Mouse (Mus musculus) gastrocnemius, postnatal 36 days (tissue): ENCODE measurements around the gene Faiml. TPM values are rescaled to one million over a fixed set of nuclear protein-coding genes. Genes with fewer than 3 reads are reported as not detected.

Experiments used
- DNase-seq, 2 experiments: peaks; one replicate each; pipeline ENCODE4 v3.0.0; 2022
- intact Hi-C: fragments of 180-260 bp; cut with DNase I; formaldehyde crosslinking; loops from one replicate; pipeline ENCODE4 v1.15.1; 2025
- long read RNA-seq, 2 experiments: library from polyadenylated mRNA; stranded (forward); transcript quantifications; one replicate each; pipeline ENCODE4 v2.0.0; 2021
- total RNA-seq, 2 experiments: library from RNA; stranded (reverse); gene quantifications; 2 replicates each; pipeline ENCODE4 v1.2.3; 2021

The Faiml gene
- total RNA-seq: not detected
- long read RNA-seq, experiment 1: 0 reads
- long read RNA-seq, experiment 2: 0 reads

- intact Hi-C loops: no loop called here
- DNase-seq: no peak
These were observed at the start of gene Faiml for GRCm38 (mm10) chr9:99237139-99237538. Gene Faiml (minus strand): TSS chr9:99237239.

- no peak for DNase-seq
- intact Hi-C loops: no loop called here
These were observed 21.9 kb upstream of the Faiml start for GRCm38 (mm10) chr9:99258891-99259290.

GRCm38 (mm10) chr9:99256821-99257220 is 19.8 kb upstream of the Faiml start:
- intact Hi-C loops: no loop called here
- no peak for DNase-seq

GRCm38 (mm10) chr9:99256206-99256605 is 19.2 kb upstream of the Faiml start:
- intact Hi-C loops: no loop called here
- DNase-seq: no peak

GRCm38 (mm10) chr9:99253861-99254260 is 16.8 kb upstream of the Faiml start:
- no peak for DNase-seq
- intact Hi-C loops: no loop called here

- intact Hi-C loops: loop anchor here (10.0 kb wide), 3 partner anchors 126 to 644 kb away; partner anchors contain the start of gene Mrps22
These were observed 11.9 kb upstream of the Faiml start for GRCm38 (mm10) chr9:99248906-99249305.

GRCm38 (mm10) chr9:99248304-99248703 is 11.3 kb upstream of the Faiml start:
- intact Hi-C loops: loop anchor here (10.0 kb wide), 3 partner anchors 126 to 644 kb away; partner anchors contain the start of gene Mrps22
- no peak for DNase-seq

More at GRCm38 (mm10) chr9:99248906-99249305, 11.9 kb upstream of the Faiml start:
- DNase-seq: no peak

- DNase-seq: no peak
- intact Hi-C loops: loop anchor here (5.0 to 10.0 kb wide), 4 partner anchors 102 to 639 kb away; partner anchors contain the start of genes Mrps22 and Pik3cb
These were observed 6.9 kb upstream of the Faiml start for GRCm38 (mm10) chr9:99243895-99244293.

- intact Hi-C loops: loop anchor here (5.0 to 10.0 kb wide), 4 partner anchors 101 to 639 kb away; partner anchors contain the start of genes Mrps22 and Pik3cb
- DNase-seq: peak; percentile 88 to 90
These were observed 6.3 kb upstream of the Faiml start, which contains the start of gene Cep70 for GRCm38 (mm10) chr9:99243190-99243894. Gene Cep70 (plus strand): TSS chr9:99243367.

- DNase-seq: no peak
- intact Hi-C loops: loop anchor here (1.0 to 10.0 kb wide), 5 partner anchors 100 to 638 kb away; partner anchors contain the start of genes Mrps22 and Pik3cb
These were observed 5.6 kb upstream of the Faiml start for GRCm38 (mm10) chr9:99242533-99243189.

GRCm38 (mm10) chr9:99242035-99242434 is 5.0 kb upstream of the Faiml start:
- peak; percentile 22 to 29 for DNase-seq
- intact Hi-C loops: loop anchor here (1.0 to 10.0 kb wide), 5 partner anchors 100 to 637 kb away; partner anchors contain the start of genes Mrps22 and Pik3cb

- no peak for DNase-seq
- intact Hi-C loops: loop anchor here (5.0 to 10.0 kb wide), 4 partner anchors 98 to 636 kb away; partner anchors contain the start of genes Mrps22 and Pik3cb
These were observed 3.5 kb upstream of the Faiml start for GRCm38 (mm10) chr9:99240571-99240970.

- intact Hi-C loops: loop anchor here (2.0 kb wide), 1 partner anchor 174 kb away; no protein-coding TSS in a partner anchor
- no peak for DNase-seq
These were observed 2.2 kb upstream of the Faiml start for GRCm38 (mm10) chr9:99239256-99239655.

GRCm38 (mm10) chr9:99238276-99238675 is 1.2 kb upstream of the Faiml start:
- intact Hi-C loops: loop anchor here (2.0 kb wide), 1 partner anchor 173 kb away; no protein-coding TSS in a partner anchor
- no peak for DNase-seq

GRCm38 (mm10) chr9:99229450-99229849 is 7.6 kb downstream of the Faiml start:
- DNase-seq: no peak
- intact Hi-C loops: no loop called here

- intact Hi-C loops: no loop called here
These were observed 12.5 kb downstream of the Faiml start for GRCm38 (mm10) chr9:99224583-99224982.

GRCm38 (mm10) chr9:99221636-99222035 is 15.4 kb downstream of the Faiml start:
- intact Hi-C loops: no loop called here
- DNase-seq: no peak

More at GRCm38 (mm10) chr9:99224583-99224982, 12.5 kb downstream of the Faiml start:
- DNase-seq: no peak

- intact Hi-C loops: no loop called here
- DNase-seq: no peak
These were observed 18.9 kb downstream of the Faiml start for GRCm38 (mm10) chr9:99217999-99218719.

GRCm38 (mm10) chr9:99216182-99216581 is 20.9 kb downstream of the Faiml start:
- DNase-seq: no peak
- intact Hi-C loops: no loop called here

- no peak for DNase-seq
- intact Hi-C loops: no loop called here
These were observed 24.4 kb downstream of the Faiml start for GRCm38 (mm10) chr9:99212643-99213042.
